Mouse (Mus musculus) heart, adult 9 months (tissue): ENCODE data around the gene Slc44a3.
A peak's percentile ranks its signal among the peaks of the same experiment; 100 is the strongest.

Experiments used
- DNase-seq, 2 experiments: peaks; one replicate each; pipeline ENCODE4 v3.0.0; 2022; ENCODE audit warnings: low spot score in 2 of 2

Gene Slc44a3

GRCm38 (mm10) chr3:121532176-121532575 is at the start of gene Slc44a3:
Slc44a3 (minus strand) TSS chr3:121532404.
- DNase-seq: no peak

DNA sequence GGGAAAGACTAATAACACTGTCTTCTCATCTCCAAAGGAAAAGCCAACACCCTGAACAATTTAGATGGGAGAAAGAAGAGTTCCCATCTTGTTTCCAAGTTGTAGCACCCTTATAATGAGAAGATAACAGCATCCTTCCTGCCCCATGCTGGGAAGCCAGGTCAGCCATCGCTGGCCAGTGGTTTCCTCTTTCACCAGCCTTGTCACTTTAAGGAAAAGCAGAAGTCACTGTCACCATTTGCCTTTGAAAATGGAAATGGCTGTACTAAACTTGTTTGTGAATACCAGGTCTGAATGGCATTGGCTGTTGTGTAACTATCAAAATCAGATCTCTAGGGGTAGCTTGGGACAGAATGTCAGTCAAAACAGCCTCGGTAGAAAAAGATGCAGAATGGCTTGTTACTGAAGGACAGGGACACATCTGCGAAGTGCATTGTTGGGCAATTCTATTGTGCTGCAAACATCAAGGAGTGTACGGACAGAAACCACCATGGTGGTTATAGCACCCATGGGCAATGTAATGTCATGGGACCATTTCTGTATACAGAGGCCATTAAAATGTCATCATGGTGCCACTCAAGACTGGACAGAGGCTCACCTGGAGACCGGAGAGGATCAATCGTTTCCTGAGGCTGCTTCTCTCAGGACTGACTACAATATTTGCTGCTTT is 47.8 kb upstream of the Slc44a3 start:
- DNase-seq: no peak

- no peak for DNase-seq
These were observed 47.2 kb upstream of the Slc44a3 start for GRCm38 (mm10) chr3:121579402-121579801.

DNA sequence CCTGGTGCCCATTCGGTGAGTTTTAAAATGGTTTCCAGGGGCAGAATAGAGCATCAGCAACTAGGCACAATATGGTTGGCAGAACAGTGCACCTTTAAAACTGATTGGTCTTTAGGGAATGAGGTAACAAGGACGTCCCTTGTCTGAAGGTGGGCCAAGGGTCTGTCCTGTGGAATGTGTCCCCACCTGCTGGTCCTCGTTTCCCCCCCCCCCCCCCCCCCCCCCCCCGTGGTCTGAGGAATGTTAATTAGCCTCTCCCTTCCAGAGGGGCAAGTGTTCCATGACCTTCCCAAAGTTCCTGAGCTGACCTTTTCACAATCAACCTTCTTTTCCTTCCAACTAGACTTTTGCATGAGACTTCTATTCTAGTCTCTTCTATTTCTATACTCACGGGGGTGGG is 46.5 kb upstream of the Slc44a3 start:
- no peak for DNase-seq

GRCm38 (mm10) chr3:121577641-121578040 is 45.4 kb upstream of the Slc44a3 start:
- DNase-seq: no peak

DNA sequence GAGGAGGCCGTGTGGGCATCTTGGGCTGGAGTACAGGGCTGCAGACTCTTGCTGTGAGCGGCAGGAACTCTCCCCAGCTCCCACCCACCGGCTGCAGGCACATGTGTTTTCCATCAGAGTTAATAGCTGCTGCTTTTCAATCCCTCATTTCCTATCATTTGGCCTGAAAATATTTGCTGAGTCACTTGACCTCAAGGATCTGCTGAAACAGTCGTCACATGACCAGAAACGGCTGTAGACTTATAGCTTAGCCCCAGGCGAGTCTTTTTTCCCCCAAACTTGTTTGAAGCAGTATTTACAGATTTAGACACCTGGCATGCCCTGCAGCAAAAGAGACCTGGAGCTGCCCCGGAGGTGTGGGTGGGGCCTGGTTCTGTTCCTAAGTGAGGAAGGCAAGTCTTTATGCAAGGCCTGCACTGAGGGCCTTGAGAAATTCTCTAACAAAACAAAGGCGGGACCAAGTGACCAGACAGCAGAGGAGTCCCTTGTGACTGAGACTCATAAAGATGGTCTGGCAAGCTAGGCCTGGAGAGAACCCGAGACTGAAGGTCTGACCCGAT is 44.9 kb upstream of the Slc44a3 start:
- peak; percentile 75 to 76 for DNase-seq

- no peak for DNase-seq
These were observed 44.2 kb upstream of the Slc44a3 start for GRCm38 (mm10) chr3:121576367-121576766.

GRCm38 (mm10) chr3:121574386-121574785 is 42.2 kb upstream of the Slc44a3 start:
- no peak for DNase-seq

GRCm38 (mm10) chr3:121573858-121574257 is 41.7 kb upstream of the Slc44a3 start:
- peak; percentile 66 to 81 for DNase-seq

GRCm38 (mm10) chr3:121571491-121571890 is 39.3 kb upstream of the Slc44a3 start:
- DNase-seq: no peak

GRCm38 (mm10) chr3:121570623-121571022 is 38.4 kb upstream of the Slc44a3 start:
- no peak for DNase-seq

DNA sequence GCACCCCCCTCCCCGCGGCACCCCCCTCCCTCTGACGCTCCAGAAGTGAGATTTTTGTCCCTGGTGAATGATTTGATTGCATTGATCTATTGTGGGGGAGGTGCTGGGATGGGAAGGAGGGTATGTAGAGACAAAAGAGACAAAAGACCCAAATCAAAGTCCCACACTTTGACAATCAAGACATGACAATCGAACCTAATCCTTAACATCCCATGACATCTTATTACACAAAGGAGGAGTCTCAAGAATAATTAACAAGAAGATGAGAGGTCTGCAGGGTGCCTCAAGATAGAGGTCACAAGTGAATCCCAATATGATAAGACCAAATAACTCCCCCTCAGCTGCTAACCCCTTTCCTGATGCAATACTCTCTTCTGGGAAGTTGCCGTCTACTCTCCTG is 37.6 kb upstream of the Slc44a3 start:
- no peak for DNase-seq

GRCm38 (mm10) chr3:121569004-121569403 is 36.8 kb upstream of the Slc44a3 start:
- DNase-seq: no peak

DNA sequence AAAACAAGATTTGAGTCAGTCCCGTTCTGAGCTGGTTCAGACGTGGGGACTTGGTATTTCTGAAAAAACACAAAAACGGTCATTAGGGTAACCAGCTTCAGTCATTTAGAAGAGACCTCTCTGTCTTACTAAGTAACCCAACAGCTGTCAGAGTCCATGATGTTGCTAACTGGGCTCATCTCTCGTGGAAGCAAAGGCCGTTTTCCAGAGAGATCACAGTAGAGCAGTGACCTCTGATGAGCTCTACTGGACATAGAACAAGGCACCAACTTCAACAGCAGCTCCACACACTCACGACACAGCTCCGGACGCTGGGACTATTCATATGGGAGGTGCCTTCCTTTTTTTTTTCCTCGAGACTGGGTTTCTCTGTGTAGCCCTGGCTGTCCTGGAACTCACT is 35.7 kb upstream of the Slc44a3 start:
- no peak for DNase-seq

- DNase-seq: no peak
These were observed 35.2 kb upstream of the Slc44a3 start for GRCm38 (mm10) chr3:121567337-121567900.

GRCm38 (mm10) chr3:121566901-121567300 is 34.7 kb upstream of the Slc44a3 start:
- DNase-seq: no peak

- no peak for DNase-seq
These were observed 29.6 kb upstream of the Slc44a3 start for GRCm38 (mm10) chr3:121561803-121562202.

GRCm38 (mm10) chr3:121560115-121560865 is 28.1 kb upstream of the Slc44a3 start:
- no peak for DNase-seq

- DNase-seq: no peak
These were observed 27.4 kb upstream of the Slc44a3 start for GRCm38 (mm10) chr3:121559406-121560114.

DNA sequence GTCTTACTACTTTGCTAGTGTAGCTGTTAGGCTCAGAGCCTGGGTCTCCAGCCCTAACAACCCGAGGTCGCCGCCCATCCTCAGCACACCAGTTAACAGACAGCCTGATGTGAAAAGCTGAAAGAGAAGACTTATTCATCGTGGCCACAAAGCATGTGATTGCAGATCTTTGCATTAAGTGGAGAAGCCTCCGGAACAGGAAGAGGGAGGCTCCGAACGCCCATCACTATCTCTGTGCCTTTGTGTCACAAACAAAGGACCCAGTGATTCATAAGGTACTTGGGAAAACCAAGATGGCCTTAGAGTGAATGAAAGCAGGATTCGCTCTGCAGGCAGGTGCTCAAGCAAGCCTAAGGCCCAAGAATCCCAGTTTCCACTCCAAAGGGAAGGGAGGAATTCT is 26.7 kb upstream of the Slc44a3 start:
- DNase-seq: no peak

DNA sequence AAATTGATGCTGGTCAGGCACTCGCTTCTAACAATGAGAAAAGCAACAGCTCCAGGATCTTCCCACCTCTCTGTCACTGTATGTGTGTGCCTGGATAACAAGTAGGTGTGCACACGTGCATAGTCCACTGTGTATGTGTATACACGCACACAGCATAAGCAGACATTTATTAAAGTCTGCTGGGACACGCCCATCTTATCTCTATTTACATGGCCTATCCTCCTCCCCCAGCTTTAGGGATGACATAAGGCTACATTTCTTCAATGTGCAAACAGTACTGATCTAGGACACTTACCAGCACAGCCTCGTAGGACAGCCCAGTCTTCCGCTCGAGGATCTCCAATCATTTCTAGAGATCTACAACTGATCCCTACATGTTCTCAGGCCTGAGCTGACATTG is 24.1 kb upstream of the Slc44a3 start:
- DNase-seq: no peak

DNA sequence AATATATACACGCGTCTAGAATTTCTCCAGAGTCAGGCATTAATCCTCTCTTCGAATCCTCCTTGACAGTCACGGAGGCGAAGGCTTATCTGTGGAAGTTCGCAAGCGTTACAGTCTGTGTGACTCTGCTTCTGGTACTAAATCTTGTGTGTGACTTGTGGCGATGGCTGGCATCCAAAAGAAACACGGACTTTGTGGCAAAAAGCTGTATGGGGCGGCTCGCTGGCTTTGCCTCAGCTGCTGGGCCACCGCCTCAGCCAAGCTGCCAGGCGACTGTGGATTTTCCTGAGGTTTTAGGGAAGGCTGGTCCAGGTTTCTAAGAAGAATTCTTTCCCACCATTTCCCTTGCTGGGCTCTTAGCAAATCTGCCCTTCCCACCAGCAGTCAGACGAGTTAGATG is 21.1 kb upstream of the Slc44a3 start:
- DNase-seq: no peak
